Comparison of ENCODE assay signal across 9 mouse cellular contexts in genomic region chr2:38286433-38286732, GRCm38 (mm10). TPM values are rescaled to one million over a fixed set of nuclear protein-coding genes. Genes with fewer than 3 reads are reported as not detected.
DNase-seq lines count a peak whose midpoint lies in the region; ATAC-seq and TF ChIP-seq lines count a peak whose summit lies in the region.
"Had no signal": no experiment of that assay in that cellular context is flagged by ENCODE, and none has a peak within 500 bp of the region (broad histone marks: within the 10 kb centered on the region; RNA-seq: fewer than 3 reads in every experiment).

No protein-coding gene starts in this region.

- no peak for ATAC-seq in kidney, embryonic 14.5 days (ENCODE audit: low FRiP score, low TSS enrichment)
- peak; percentile 13; the same call in 1 of the 2 replicates for ATAC-seq in megakaryocyte, adult 5-6 weeks (ENCODE audit: poor library complexity, severe bottlenecking)

- DNase-seq in kidney, postnatal 10 days, result no peak
- DNase-seq in hindbrain, embryonic 10.5 days (ENCODE audit: low spot score), result no peak
- no peak for DNase-seq in retina, embryonic 14.5 days (ENCODE audit: low spot score)
- no peak for DNase-seq in left cerebral cortex, adult 11 months (ENCODE audit: low spot score)
- DNase-seq in thymus, postnatal 0 days (ENCODE audit: low spot score), result no peak

- no peak for TF ChIP-seq POLR2A in bone marrow, adult 2 months (IDR thresholded peaks at IDR 0.05; ENCODE audit: borderline replicate concordance, control insufficient read depth, low read depth, low read length)

- H3K27ac ChIP-seq in kidney, embryonic 14.5 days (ENCODE audit: low read depth, low read length), result peak overlapping the region; percentile 90; the same call in 1 of the 2 replicates
- peak overlapping the region; percentile 86 for H3K27ac ChIP-seq in bone marrow, adult 2 months (ENCODE audit: control insufficient read depth, insufficient read depth, low read depth, low read length, poor library complexity)
- H3K27ac ChIP-seq in hindbrain, embryonic 10.5 days, result peak overlapping the region; percentile 94

- no peaks in the 10 kb centered on the region for H3K9me3 ChIP-seq in kidney, embryonic 14.5 days (ENCODE audit: control insufficient read depth, low read length)
- H3K9me3 ChIP-seq in hindbrain, embryonic 10.5 days, result no peaks in the 10 kb centered on the region

- WGBS in kidney, embryonic 14.5 days, result 5% methylated on average over 4 of the region's 4 CpGs
- 6% methylated on average over 4 of the region's 4 CpGs for WGBS in bone marrow, adult 2 months
- 13% methylated on average over 4 of the region's 4 CpGs for WGBS in hindbrain, embryonic 10.5 days

- peak overlapping the region; percentile 86 for H3K9ac ChIP-seq in kidney, embryonic 14.5 days (ENCODE audit: low read depth, low read length)

- H3K4me1 ChIP-seq in kidney, embryonic 14.5 days (ENCODE audit: control insufficient read depth, insufficient read depth, low read length), result 0 out of 2 replicates have a peak, but pooled peaks cover 9% of the 10 kb centered on the region
- H3K4me1 ChIP-seq in bone marrow, adult 2 months (ENCODE audit: control insufficient read depth, insufficient read depth, low read length), result peaks cover 1% of the 10 kb centered on the region; the same call in 1 of the 2 replicates
- peaks cover 36% of the 10 kb centered on the region for H3K4me1 ChIP-seq in hindbrain, embryonic 10.5 days (replicated peaks)

- H3K36me3 ChIP-seq in kidney, embryonic 14.5 days (ENCODE audit: control insufficient read depth, insufficient read depth, low read length), result no peaks in the 10 kb centered on the region
- no peaks in the 10 kb centered on the region for H3K36me3 ChIP-seq in hindbrain, embryonic 10.5 days

- H3K27me3 ChIP-seq in kidney, embryonic 14.5 days (ENCODE audit: control insufficient read depth, insufficient read depth, low read length), result no peaks in the 10 kb centered on the region
- peaks cover 7% of the 10 kb centered on the region for H3K27me3 ChIP-seq in hindbrain, embryonic 10.5 days (ENCODE audit: insufficient read depth, poor library complexity, severe bottlenecking)

- H3K4me2 ChIP-seq in kidney, embryonic 14.5 days (replicated peaks; ENCODE audit: low read depth, low read length), result peak overlapping the region; percentile 68

- peak overlapping the region; percentile 83 for H3K4me3 ChIP-seq in kidney, embryonic 14.5 days (ENCODE audit: low read length)
- peak overlapping the region; percentile 83 for H3K4me3 ChIP-seq in bone marrow, adult 2 months (replicated peaks; ENCODE audit: control insufficient read depth, low read depth, low read length)
- H3K4me3 ChIP-seq in hindbrain, embryonic 10.5 days, result peak overlapping the region; percentile 79

- TF ChIP-seq CTCF in bone marrow, adult 2 months (IDR thresholded peaks at IDR 0.05; ENCODE audit: control insufficient read depth, insufficient read depth, low read length), result no peak

RNA-seq across cellular contexts. Expression of gene Dennd1a, which starts 0.8 kb away (rescaled TPM):
- 10.6 and 12.6 TPM in 2 replicates for polyA plus RNA-seq in kidney, embryonic 14.5 days (2014; fragmentation: Nextera tagmentation; extraction: Ambion mirVana)
- polyA plus RNA-seq in bone marrow, adult 2 months (2011; ENCODE audit: insufficient read depth, insufficient read length, low replicate concordance, missing spikeins), result 11.1 and 22.9 TPM in 2 replicates
- polyA plus RNA-seq in hindbrain, embryonic 10.5 days (2016; fragmentation: Nextera tagmentation; extraction: Ambion mirVana), result 11.7 and 12.7 TPM in 2 replicates
- 32.1 and 36.8 TPM in 2 replicates for total RNA-seq in megakaryocyte, adult 5-6 weeks (2015)
- total RNA-seq in megakaryocyte, adult 5-6 weeks (2017), result 31.9 and 35.0 TPM in 2 replicates
- 9.1 and 9.9 TPM in 2 replicates for polyA plus RNA-seq in thymus, postnatal 0 days (2015; fragmentation: Nextera tagmentation; extraction: Ambion mirVana)

RNA-seq across cellular contexts. Expression of gene Lhx2, which starts 52.7 kb away (rescaled TPM):
- polyA plus RNA-seq in kidney, embryonic 14.5 days (2014; fragmentation: Nextera tagmentation; extraction: Ambion mirVana), result not detected in 2 replicates
- polyA plus RNA-seq in bone marrow, adult 2 months (2011; ENCODE audit: insufficient read depth, insufficient read length, low replicate concordance, missing spikeins), result 0.70 TPM in 1 of 2 replicates, not detected in the other
- polyA plus RNA-seq in hindbrain, embryonic 10.5 days (2016; fragmentation: Nextera tagmentation; extraction: Ambion mirVana), result 17.4 and 26.4 TPM in 2 replicates
- total RNA-seq in megakaryocyte, adult 5-6 weeks (2015), result 0.18 and 1.0 TPM in 2 replicates
- not detected in 2 replicates for total RNA-seq in megakaryocyte, adult 5-6 weeks (2017)
- polyA plus RNA-seq in thymus, postnatal 0 days (2015; fragmentation: Nextera tagmentation; extraction: Ambion mirVana), result 0.05 and 0.17 TPM in 2 replicates
- total RNA-seq: adrenal gland, adult 18-20 months had no signal

Comparison
In these comparisons a context has a peak if more than half of its experiments do, and no peak if none do; other contexts are left out.
1. RNA of gene Lhx2, which starts 52.7 kb away (polyA plus RNA-seq): 17.4 to 26.4 TPM in hindbrain, embryonic 10.5 days; 0.70 TPM in bone marrow, adult 2 months, 0.05 to 0.17 TPM in thymus, postnatal 0 days and not detected in kidney, embryonic 14.5 days; every median in the first group is over 10 times any median in the second.
2. Peak in every context shown above with its lines, with median percentiles within 50 percentile points of each other: H3K27ac ChIP-seq and H3K4me3 ChIP-seq.